Mouse (Mus musculus) testis, adult 2 months (tissue): ENCODE data around the gene Ube2q1.

Experiments used
- CTCF ChIP-seq: fragments of 200-500 bp; IDR thresholded peaks from 2 replicates; pipeline ENCODE4 v1.5.1; 2012; ENCODE audit warnings: low read depth, mild to moderate bottlenecking, inconsistent platforms, low read length, moderate library complexity; ENCODE audit not compliant: control insufficient read depth, insufficient read depth, insufficient replicate concordance
- POLR2A ChIP-seq: fragments of 200-500 bp; IDR thresholded peaks from 2 replicates; pipeline ENCODE4 v1.6.1; 2012; ENCODE audit warnings: low read depth, mild to moderate bottlenecking, inconsistent platforms, low read length, moderate library complexity; ENCODE audit not compliant: control insufficient read depth

DNA sequence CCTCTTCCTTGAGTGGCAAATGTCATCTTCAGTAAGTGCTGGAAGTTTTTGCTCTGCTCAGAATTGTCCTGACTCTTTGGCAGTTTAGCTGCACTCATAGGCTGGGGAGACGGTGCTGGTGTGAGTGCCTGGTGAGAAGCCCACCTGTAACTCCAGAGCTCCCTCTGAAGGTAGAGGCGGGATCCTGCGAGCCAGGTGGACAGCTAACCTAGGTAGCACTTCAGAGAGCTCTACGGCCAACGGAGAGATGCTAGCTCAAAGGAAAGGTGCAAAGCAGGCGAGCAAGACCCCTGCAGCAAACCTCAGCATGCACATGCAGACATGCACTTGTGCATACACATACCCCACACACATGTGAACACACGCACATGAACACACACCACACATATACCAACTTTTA, 40.6 kb downstream of the Ube2q1 start:
- TF ChIP-seq POLR2A, result no peak
- no peak for TF ChIP-seq CTCF
